Mouse (Mus musculus) C2C12 (cell line): Measurements from ENCODE around the gene Kif6.

Source experiments
- CEBPB ChIP-seq: IDR thresholded peaks from one replicate; pipeline ENCODE4 v1.6.1; 2011; ENCODE audit warnings: low read depth, mild to moderate bottlenecking, control low read depth, moderate library complexity
- CTCF ChIP-seq: IDR thresholded peaks from one replicate; pipeline ENCODE4 v1.5.1; 2011; ENCODE audit not compliant: control insufficient read depth, insufficient read depth, insufficient read length
- FOSL1 ChIP-seq: IDR thresholded peaks from one replicate; pipeline ENCODE4 v1.8.0; 2011; ENCODE audit warnings: mild to moderate bottlenecking, low read length; ENCODE audit not compliant: poor library complexity, insufficient read depth, severe bottlenecking
- MAX ChIP-seq: IDR thresholded peaks from one replicate; pipeline ENCODE4 v1.6.1; 2011; ENCODE audit warnings: mild to moderate bottlenecking, control low read depth
- MYOD1 ChIP-seq: IDR thresholded peaks from one replicate; pipeline ENCODE4 v1.6.1; 2011; ENCODE audit warnings: low read depth; ENCODE audit not compliant: control insufficient read depth, insufficient read length
- MYOG ChIP-seq: IDR thresholded peaks from one replicate; pipeline ENCODE4 v1.6.1; 2011; ENCODE audit not compliant: control insufficient read depth, insufficient read length; ENCODE audit errors: extremely low read depth
- USF1 ChIP-seq: IDR thresholded peaks from one replicate; pipeline ENCODE4 v1.6.1; 2011; ENCODE audit warnings: low read depth, mild to moderate bottlenecking, control low read depth, moderate library complexity

GRCm38 (mm10) chr17:49741172-49741571 is 126.2 kb downstream of the Kif6 start:
- TF ChIP-seq MAX: no peak
- TF ChIP-seq CTCF: no peak
- no peak for TF ChIP-seq MYOG
- TF ChIP-seq USF1: no peak
- TF ChIP-seq CEBPB: no peak
- TF ChIP-seq MYOD1: no peak
- no peak for TF ChIP-seq FOSL1
